Mouse (Mus musculus): ENCODE measurements around the gene Wdr62. TPM values are rescaled to one million over a fixed set of nuclear protein-coding genes. Genes with fewer than 3 reads are reported as not detected.

Gene Wdr62
- 7.1 and 8.5 TPM in 2 replicates for polyA plus RNA-seq (2015; fragmentation: Nextera tagmentation; extraction: Ambion mirVana)

DNA sequence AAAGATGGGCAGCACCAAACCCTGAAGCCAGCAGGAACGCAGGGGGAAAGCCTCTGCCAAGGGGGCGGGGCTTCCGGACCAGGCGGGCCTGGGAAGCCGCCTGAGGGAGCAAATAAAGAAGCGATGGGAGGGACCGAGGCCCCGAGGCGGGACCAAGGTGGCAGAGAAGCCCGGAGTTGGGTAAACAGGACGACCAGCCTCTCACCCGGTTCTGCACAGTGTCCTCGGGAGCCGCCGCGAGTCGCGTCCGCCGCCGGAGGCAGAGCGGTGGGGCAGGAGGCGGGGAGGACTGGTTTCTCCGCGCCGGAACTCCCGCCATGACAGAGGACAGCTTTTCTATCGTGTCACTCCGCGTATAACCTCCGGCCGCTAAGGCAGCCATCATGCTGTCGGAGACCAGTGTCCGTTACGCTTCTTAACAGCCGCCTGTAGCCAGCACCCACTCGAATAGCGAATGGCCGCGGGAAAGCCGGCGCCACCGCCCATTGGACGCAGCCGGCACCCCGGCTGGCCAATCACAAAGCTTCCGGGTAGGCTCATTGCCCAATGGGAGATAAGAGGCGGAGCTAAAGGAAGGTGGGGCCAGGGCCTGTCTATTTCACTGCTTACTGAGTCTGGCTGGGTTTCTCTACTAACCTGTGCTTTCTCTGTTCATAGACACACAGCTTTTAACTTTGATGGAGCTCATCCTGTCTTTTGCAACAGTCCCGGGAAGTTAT is at the start of gene Wdr62, which contains the start of gene Thap8:
Wdr62 (minus strand) TSS at position 469 of the 719 bp plus-strand sequence.
Thap8 (plus strand) TSS at position 144 of the 719 bp plus-strand sequence.
- Histone ChIP-seq H3K9ac (peak within 1 kb of the TSS; percentile 83), H3K4me1 (peaks cover 28% of the 10 kb centered on the region), H3K27me3 (replicated peaks) (no peaks in the 10 kb centered on the region), H3K9me3 (no peaks in the 10 kb centered on the region), H3K4me2 (peak within 1 kb of the TSS; percentile 94), H3K36me3 (no peaks in the 10 kb centered on the region), H3K4me3 (peak within 1 kb of the TSS; percentile 86), H3K27ac (replicated peaks) (peak within 1 kb of the TSS; percentile 99)
- ATAC-seq (ENCODE audit: extremely low read depth, insufficient number of reproducible peaks, low FRiP score, low TSS enrichment), result peak; percentile 95
- under 1% methylated on average over 49 of the region's 49 CpGs for WGBS

DNA sequence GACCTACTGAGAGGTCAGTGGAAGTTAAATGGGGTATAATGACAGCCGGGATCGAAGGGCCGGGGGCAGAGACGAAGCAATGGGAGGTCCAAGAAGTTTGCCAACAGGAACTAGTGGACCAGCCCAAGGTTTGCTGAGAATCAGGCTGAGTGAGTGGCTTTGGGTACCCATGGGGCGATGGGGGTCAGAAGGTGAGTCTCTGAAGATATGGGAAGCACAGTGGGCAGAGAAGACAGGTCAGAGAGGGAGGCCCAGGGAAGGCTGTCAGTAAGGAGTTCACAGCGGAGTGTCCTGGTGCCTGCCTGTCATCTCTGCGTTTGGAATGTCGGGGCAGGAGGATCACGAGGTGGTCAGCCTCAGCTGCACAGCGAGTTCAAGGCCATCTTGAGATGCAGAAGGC is 48.2 kb upstream of the Wdr62 start:
- WGBS, result 53% methylated on average over 10 of the region's 10 CpGs
- Histone ChIP-seq H3K36me3 (no peaks in the 10 kb centered on the region), H3K27ac (replicated peaks) (no peak overlapping the region), H3K4me1 (peaks cover 37% of the 10 kb centered on the region), H3K9me3 (0 out of 2 replicates have a peak, but pooled peaks cover 4% of the 10 kb centered on the region), H3K9ac (no peak overlapping the region), H3K4me3 (no peak overlapping the region), H3K27me3 (replicated peaks) (no peaks in the 10 kb centered on the region), H3K4me2 (no peak overlapping the region)
- ATAC-seq (ENCODE audit: extremely low read depth, insufficient number of reproducible peaks, low FRiP score, low TSS enrichment), result no peak

GRCm38 (mm10) chr7:30327140-30327539 is 46.9 kb upstream of the Wdr62 start:
- Histone ChIP-seq H3K36me3 (no peaks in the 10 kb centered on the region), H3K4me2 (no peak overlapping the region), H3K4me3 (no peak overlapping the region), H3K9ac (no peak overlapping the region), H3K9me3 (0 out of 2 replicates have a peak, but pooled peaks cover 4% of the 10 kb centered on the region), H3K27me3 (replicated peaks) (no peaks in the 10 kb centered on the region), H3K27ac (replicated peaks) (peak overlapping the region; percentile 66), H3K4me1 (peaks cover 34% of the 10 kb centered on the region)
- 45% methylated on average over 15 of the region's 15 CpGs for WGBS
- ATAC-seq (ENCODE audit: extremely low read depth, insufficient number of reproducible peaks, low FRiP score, low TSS enrichment), result no peak

GRCm38 (mm10) chr7:30326427-30326826 is 46.2 kb upstream of the Wdr62 start:
- H3K27me3 ChIP-seq (replicated peaks), result no peaks in the 10 kb centered on the region
- H3K4me3 ChIP-seq, result no peak overlapping the region
- no peak overlapping the region for H3K4me2 ChIP-seq
- peaks cover 28% of the 10 kb centered on the region for H3K4me1 ChIP-seq
- H3K9me3 ChIP-seq, result 0 out of 2 replicates have a peak, but pooled peaks cover 4% of the 10 kb centered on the region
- no peak for ATAC-seq (ENCODE audit: extremely low read depth, insufficient number of reproducible peaks, low FRiP score, low TSS enrichment)
- no peak overlapping the region for H3K27ac ChIP-seq (replicated peaks)
- H3K36me3 ChIP-seq, result no peaks in the 10 kb centered on the region
- no peak overlapping the region for H3K9ac ChIP-seq

DNA sequence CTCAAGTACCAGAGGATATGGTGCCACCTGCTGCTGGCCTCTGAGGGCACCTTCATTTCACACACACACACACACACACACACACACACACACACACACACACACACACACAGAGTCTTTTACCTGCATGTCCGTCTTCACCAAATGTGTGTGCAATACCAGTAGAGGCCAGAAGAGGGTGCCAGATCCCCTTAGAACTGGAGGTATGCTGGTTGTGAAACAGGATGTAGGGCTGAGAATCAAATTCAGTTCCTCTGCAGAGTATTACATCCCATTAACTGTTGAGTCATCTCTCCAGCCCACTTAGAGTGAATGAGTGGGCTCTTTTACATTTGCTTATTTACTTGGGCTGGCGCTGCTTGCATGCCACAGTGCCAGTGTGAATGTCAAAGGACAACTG is 45.1 kb upstream of the Wdr62 start:
- Histone ChIP-seq H3K4me3 (no peak overlapping the region), H3K27me3 (replicated peaks) (no peaks in the 10 kb centered on the region), H3K9me3 (0 out of 2 replicates have a peak, but pooled peaks cover 4% of the 10 kb centered on the region), H3K36me3 (no peaks in the 10 kb centered on the region), H3K9ac (no peak overlapping the region), H3K27ac (replicated peaks) (no peak overlapping the region), H3K4me2 (no peak overlapping the region), H3K4me1 (peaks cover 38% of the 10 kb centered on the region)
- 44% methylated on average over 2 of the region's 2 CpGs for WGBS
- ATAC-seq (ENCODE audit: extremely low read depth, insufficient number of reproducible peaks, low FRiP score, low TSS enrichment), result no peak

- Histone ChIP-seq H3K27me3 (replicated peaks) (no peaks in the 10 kb centered on the region), H3K9me3 (0 out of 2 replicates have a peak, but pooled peaks cover 4% of the 10 kb centered on the region), H3K27ac (replicated peaks) (no peak overlapping the region), H3K4me3 (no peak overlapping the region), H3K36me3 (no peaks in the 10 kb centered on the region), H3K4me2 (no peak overlapping the region), H3K4me1 (peaks cover 38% of the 10 kb centered on the region), H3K9ac (no peak overlapping the region)
- WGBS, result 79% methylated on average over 5 of the region's 5 CpGs
- ATAC-seq (ENCODE audit: extremely low read depth, insufficient number of reproducible peaks, low FRiP score, low TSS enrichment), result no peak
Observed at GRCm38 (mm10) chr7:30324300-30324944, 44.2 kb upstream of the Wdr62 start.

- ATAC-seq (ENCODE audit: extremely low read depth, insufficient number of reproducible peaks, low FRiP score, low TSS enrichment), result no peak
- 70% methylated on average over 3 of the region's 3 CpGs for WGBS
- peaks cover 36% of the 10 kb centered on the region for H3K4me1 ChIP-seq
- H3K27ac ChIP-seq (replicated peaks), result peak within 1 kb of the TSS; percentile 93
- H3K4me2 ChIP-seq, result peak within 1 kb of the TSS; percentile 92
- peak within 1 kb of the TSS; percentile 80 for H3K9ac ChIP-seq
- no peaks in the 10 kb centered on the region for H3K27me3 ChIP-seq (replicated peaks)
- H3K9me3 ChIP-seq, result 0 out of 2 replicates have a peak, but pooled peaks cover 4% of the 10 kb centered on the region
- no peaks in the 10 kb centered on the region for H3K36me3 ChIP-seq
- peak within 1 kb of the TSS; percentile 82 for H3K4me3 ChIP-seq
Observed at GRCm38 (mm10) chr7:30323795-30324194, 43.6 kb upstream of the Wdr62 start, which contains the start of gene Sdhaf1. Sdhaf1 (minus strand) TSS chr7:30323895.

GRCm38 (mm10) chr7:30322865-30323264 is 42.6 kb upstream of the Wdr62 start:
- H3K4me1 ChIP-seq, result peaks cover 28% of the 10 kb centered on the region
- H3K36me3 ChIP-seq, result no peaks in the 10 kb centered on the region
- peak overlapping the region; percentile 92 for H3K4me2 ChIP-seq
- H3K4me3 ChIP-seq, result peak overlapping the region; percentile 82
- H3K9ac ChIP-seq, result peak overlapping the region; percentile 80
- 0 out of 2 replicates have a peak, but pooled peaks cover 4% of the 10 kb centered on the region for H3K9me3 ChIP-seq
- peak overlapping the region; percentile 93 for H3K27ac ChIP-seq (replicated peaks)
- no peak for ATAC-seq (ENCODE audit: extremely low read depth, insufficient number of reproducible peaks, low FRiP score, low TSS enrichment)
- WGBS, result 33% methylated on average over 6 of the region's 6 CpGs
- no peaks in the 10 kb centered on the region for H3K27me3 ChIP-seq (replicated peaks)

- Histone ChIP-seq H3K27me3 (replicated peaks) (no peaks in the 10 kb centered on the region), H3K4me2 (peak overlapping the region; percentile 92), H3K27ac (replicated peaks) (peak overlapping the region; percentile 93), H3K9ac (peak overlapping the region; percentile 93), H3K9me3 (0 out of 2 replicates have a peak, but pooled peaks cover 4% of the 10 kb centered on the region), H3K36me3 (no peaks in the 10 kb centered on the region), H3K4me3 (peak overlapping the region; percentile 82), H3K4me1 (peaks cover 26% of the 10 kb centered on the region)
- under 1% methylated on average over 20 of the region's 20 CpGs for WGBS
- peak; percentile 94 for ATAC-seq (ENCODE audit: extremely low read depth, insufficient number of reproducible peaks, low FRiP score, low TSS enrichment)
Observed at GRCm38 (mm10) chr7:30322285-30322667, 42.1 kb upstream of the Wdr62 start.

DNA sequence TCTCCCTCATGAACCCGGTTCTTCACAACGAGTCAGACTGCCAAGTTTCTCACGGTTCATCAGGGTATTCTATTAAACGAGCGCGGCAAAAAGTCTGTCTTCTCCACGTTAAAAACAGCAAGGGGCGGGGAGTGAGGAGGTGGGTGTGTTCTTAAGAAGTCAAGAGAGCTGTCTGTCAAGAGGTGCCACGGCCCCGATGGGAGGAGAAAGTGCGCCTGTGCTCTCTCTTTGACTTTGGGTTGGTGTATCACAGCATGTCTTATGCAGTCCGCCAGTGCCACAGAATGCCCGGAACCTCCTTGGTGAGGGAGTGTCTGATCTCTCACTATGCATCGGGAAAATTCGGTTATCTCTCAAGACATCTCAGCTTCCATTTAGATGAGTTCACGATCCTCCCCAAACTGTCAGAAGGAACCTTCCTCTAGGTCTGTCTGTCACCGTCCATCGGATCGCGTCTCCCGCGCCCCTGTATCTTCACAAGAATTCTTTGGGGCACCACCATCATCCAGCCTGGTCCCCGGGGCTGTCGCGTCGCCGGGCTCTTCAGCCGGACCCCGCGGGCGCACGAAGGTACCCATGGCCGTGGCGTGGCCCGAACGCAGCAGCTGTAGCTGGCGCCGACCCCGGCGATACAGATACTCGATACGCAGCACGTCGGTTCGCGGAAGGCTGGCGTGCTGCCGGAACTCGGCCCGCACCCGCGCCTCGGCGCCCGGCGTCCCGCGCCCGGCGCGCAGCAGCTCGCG is 41.5 kb upstream of the Wdr62 start, which contains the start of gene E130208F15Rik:
E130208F15Rik (plus strand) TSS at position 202 of the 746 bp plus-strand sequence.
- ATAC-seq (ENCODE audit: extremely low read depth, insufficient number of reproducible peaks, low FRiP score, low TSS enrichment), result peak; percentile 12; the same call in 1 of the 2 replicates
- Histone ChIP-seq H3K27me3 (replicated peaks) (no peaks in the 10 kb centered on the region), H3K27ac (replicated peaks) (peak within 1 kb of the TSS; percentile 93), H3K4me3 (peak within 1 kb of the TSS; percentile 82), H3K4me2 (peak within 1 kb of the TSS; percentile 92), H3K36me3 (peaks cover 3% of the 10 kb centered on the region; the same call in 1 of the 2 replicates), H3K9me3 (0 out of 2 replicates have a peak, but pooled peaks cover 4% of the 10 kb centered on the region), H3K4me1 (peaks cover 21% of the 10 kb centered on the region), H3K9ac (peak within 1 kb of the TSS; percentile 93)
- under 1% methylated on average over 63 of the region's 63 CpGs for WGBS
